Mouse (Mus musculus) lung, embryonic 14.5 days (tissue): Measurements from ENCODE around the gene Tsfm. TPM values are rescaled to one million over a fixed set of nuclear protein-coding genes. Genes with fewer than 3 reads are reported as not detected.
A peak's percentile ranks its signal among the peaks of the same experiment; 100 is the strongest.

Source experiments
- ATAC-seq: fragments of 200-750 bp; cut with Nextera tagmentation; 2 replicates; pipeline ENCODE4 v1.8.0; 2017; ENCODE audit warnings: mild to moderate bottlenecking, moderate TSS enrichment, moderate library complexity; ENCODE audit not compliant: insufficient read depth
- DNase-seq: peaks from one replicate; pipeline ENCODE4 v3.0.0-alpha.2; 2015
- H3K27ac ChIP-seq: fragments of 300-500 bp; sonication (generic); 2 replicates; pipeline ENCODE4 v1.5.1; 2014; ENCODE audit warnings: low read depth, mild to moderate bottlenecking, moderate library complexity
- H3K27me3 ChIP-seq: fragments of 300-500 bp; sonication (generic); 2 replicates; pipeline ENCODE4 v1.6.1; 2014; ENCODE audit warnings: low read length, control low read depth; ENCODE audit not compliant: insufficient read depth
- H3K36me3 ChIP-seq: fragments of 300-500 bp; sonication (generic); 2 replicates; pipeline ENCODE4 v1.6.1; 2014; ENCODE audit warnings: control low read depth; ENCODE audit not compliant: insufficient read depth
- H3K4me1 ChIP-seq: fragments of 300-500 bp; sonication (generic); 2 replicates; pipeline ENCODE4 v1.6.1; 2014; ENCODE audit warnings: antibody characterized with exemption, control low read depth; ENCODE audit not compliant: insufficient read depth
- H3K4me2 ChIP-seq: fragments of 300-500 bp; sonication (generic); 2 replicates; pipeline ENCODE4 v1.6.1; 2014; ENCODE audit warnings: mild to moderate bottlenecking
- H3K4me3 ChIP-seq: fragments of 300-500 bp; sonication (generic); 2 replicates; pipeline ENCODE4 v1.5.1; 2014; ENCODE audit warnings: low read depth, low read length
- H3K9ac ChIP-seq: fragments of 300-500 bp; sonication (generic); 2 replicates; pipeline ENCODE4 v1.6.1; 2014
- H3K9me3 ChIP-seq: fragments of 300-500 bp; sonication (generic); 2 replicates; pipeline ENCODE4 v1.6.1; 2016; ENCODE audit warnings: low read depth, low read length, control low read depth
- CTCF ChIP-seq: IDR thresholded peaks from 2 replicates; pipeline ENCODE4 v1.5.1; 2016; ENCODE audit warnings: antibody characterized with exemption, low read depth
- WGBS: fragments of 180-500 bp; shearing (Covaris S2); extraction: QIAGEN DNeasy Blood & Tissue Kit; methylation state at CpG from one replicate; pipeline ENCODE4 v1.1.7; 2014; 5-methylcytosine and 5-hydroxymethylcytosine counted together
- polyA plus RNA-seq: library from polyadenylated mRNA; unstranded; fragments of >200 nt; fragmentation: Nextera tagmentation; extraction: Ambion mirVana; gene quantifications from 2 replicates; pipeline ENCODE4 v1.2.1, GENCODE M21; 2014

Tsfm gene
- polyA plus RNA-seq, 1 experiment from 2014 or later = 76.8 TPM

DNA sequence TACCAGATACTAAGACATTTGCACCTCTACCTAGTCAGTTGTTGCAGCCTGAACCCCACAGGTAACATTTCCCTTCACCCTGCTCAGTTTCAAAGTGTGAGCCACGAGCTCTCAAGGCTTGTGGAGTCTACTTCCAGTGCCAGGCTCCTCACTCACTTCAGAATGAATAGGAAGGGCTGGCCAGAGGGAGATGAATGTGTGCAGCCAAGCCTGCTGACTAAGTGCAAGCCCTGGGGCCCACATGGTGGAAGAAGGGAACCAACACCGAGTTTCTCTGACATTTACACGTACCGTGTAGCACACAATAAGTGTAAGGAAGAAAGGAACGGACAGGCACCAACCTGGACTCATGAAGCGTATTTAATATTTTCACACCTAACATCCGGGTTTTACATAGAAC lies 26.8 kb downstream of the Tsfm start:
- no peaks in the 10 kb centered on the region for H3K9me3 ChIP-seq
- no peak for DNase-seq
- no peak for ATAC-seq
- H3K4me1 ChIP-seq = no peaks in the 10 kb centered on the region
- peaks cover 20% of the 10 kb centered on the region for H3K36me3 ChIP-seq
- H3K4me3 ChIP-seq = no peak overlapping the region
- no peak for TF ChIP-seq CTCF
- H3K9ac ChIP-seq = no peak overlapping the region
- no peak overlapping the region for H3K27ac ChIP-seq
- no peak overlapping the region for H3K4me2 ChIP-seq
- 77% methylated on average over 7 of the region's 7 CpGs for WGBS
- no peaks in the 10 kb centered on the region for H3K27me3 ChIP-seq

DNA sequence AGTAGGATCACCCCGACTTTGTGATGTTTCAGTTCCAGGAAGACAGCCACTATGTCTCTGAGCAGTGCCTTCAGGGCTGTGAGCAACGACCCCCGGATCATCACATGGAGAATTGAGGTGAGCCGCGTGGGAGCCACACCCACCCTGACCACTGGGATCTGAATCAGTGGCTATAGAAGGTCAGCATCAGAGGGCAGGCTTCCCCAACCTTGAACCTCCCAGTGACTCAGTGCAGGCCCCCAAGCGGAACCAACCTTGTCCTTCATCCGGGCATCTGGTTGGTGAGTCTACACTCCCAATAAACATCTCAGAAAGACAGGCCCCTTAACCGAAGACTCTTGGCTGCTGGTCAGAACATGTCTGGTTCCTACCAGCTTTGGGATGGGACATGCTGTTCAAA lies 27.3 kb downstream of the Tsfm start:
- H3K27ac ChIP-seq = no peak overlapping the region
- no peaks in the 10 kb centered on the region for H3K4me1 ChIP-seq
- H3K27me3 ChIP-seq = no peaks in the 10 kb centered on the region
- no peak for TF ChIP-seq CTCF
- WGBS = 84% methylated on average over 8 of the region's 8 CpGs
- peaks cover 24% of the 10 kb centered on the region for H3K36me3 ChIP-seq
- ATAC-seq (no peak), DNase-seq (no peak)
- no peak overlapping the region for H3K9ac ChIP-seq
- H3K4me3 ChIP-seq = no peak overlapping the region
- no peak overlapping the region for H3K4me2 ChIP-seq
- H3K9me3 ChIP-seq = no peaks in the 10 kb centered on the region

DNA sequence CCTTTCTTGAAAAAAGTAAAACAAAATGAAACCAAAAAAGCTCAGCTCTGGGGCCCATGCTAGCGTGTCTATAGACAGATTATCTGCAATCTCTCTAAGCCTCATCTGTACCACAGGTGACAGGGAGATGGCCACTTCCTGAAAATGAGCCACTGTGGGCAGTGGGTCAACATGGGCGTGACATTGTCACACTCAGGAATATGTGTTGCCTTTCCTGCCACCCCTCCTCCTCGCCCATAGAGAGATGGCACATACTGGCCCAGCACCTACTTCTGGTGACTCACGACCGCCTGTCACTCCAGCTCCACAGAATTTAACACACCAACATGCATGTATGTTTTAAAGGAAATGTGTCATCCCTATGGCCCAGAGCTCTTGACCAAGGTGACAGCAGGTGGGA lies 27.9 kb downstream of the Tsfm start:
- WGBS = 79% methylated on average over 5 of the region's 5 CpGs
- DNase-seq (no peak), ATAC-seq (no peak)
- H3K9me3 ChIP-seq = no peaks in the 10 kb centered on the region
- TF ChIP-seq CTCF = no peak
- peaks cover 30% of the 10 kb centered on the region for H3K36me3 ChIP-seq
- no peaks in the 10 kb centered on the region for H3K4me1 ChIP-seq
- H3K4me2 ChIP-seq = no peak overlapping the region
- no peak overlapping the region for H3K4me3 ChIP-seq
- H3K27me3 ChIP-seq = no peaks in the 10 kb centered on the region
- no peak overlapping the region for H3K27ac ChIP-seq
- H3K9ac ChIP-seq = no peak overlapping the region

DNA sequence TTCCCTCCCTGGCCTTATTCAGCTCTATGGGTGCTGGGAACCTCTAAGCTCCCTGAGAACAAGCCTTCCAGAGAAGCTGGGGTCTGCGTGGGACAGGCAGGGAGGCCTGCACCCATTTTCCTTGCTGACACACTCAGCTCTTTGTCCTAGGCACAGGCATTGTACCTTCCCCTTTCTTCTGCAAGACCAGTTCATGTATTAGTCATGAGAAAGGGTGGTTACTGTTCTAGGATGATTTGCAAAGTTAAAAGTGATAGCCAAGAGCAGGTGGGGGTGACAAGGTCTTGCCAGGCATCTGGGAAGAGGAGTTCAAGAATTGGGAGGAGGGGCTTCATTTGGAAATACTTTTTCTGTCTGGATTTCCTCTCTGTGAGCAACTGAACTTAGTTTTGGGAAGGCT lies 28.6 kb downstream of the Tsfm start:
- Histone ChIP-seq H3K4me2 (no peak overlapping the region), H3K36me3 (peaks cover 37% of the 10 kb centered on the region), H3K4me3 (no peak overlapping the region), H3K27ac (no peak overlapping the region), H3K9ac (no peak overlapping the region), H3K27me3 (no peaks in the 10 kb centered on the region), H3K4me1 (no peaks in the 10 kb centered on the region), H3K9me3 (no peaks in the 10 kb centered on the region)
- 75% methylated on average over 1 of the region's 1 CpGs for WGBS
- TF ChIP-seq CTCF = no peak
- ATAC-seq = no peak
- DNase-seq = no peak

DNA sequence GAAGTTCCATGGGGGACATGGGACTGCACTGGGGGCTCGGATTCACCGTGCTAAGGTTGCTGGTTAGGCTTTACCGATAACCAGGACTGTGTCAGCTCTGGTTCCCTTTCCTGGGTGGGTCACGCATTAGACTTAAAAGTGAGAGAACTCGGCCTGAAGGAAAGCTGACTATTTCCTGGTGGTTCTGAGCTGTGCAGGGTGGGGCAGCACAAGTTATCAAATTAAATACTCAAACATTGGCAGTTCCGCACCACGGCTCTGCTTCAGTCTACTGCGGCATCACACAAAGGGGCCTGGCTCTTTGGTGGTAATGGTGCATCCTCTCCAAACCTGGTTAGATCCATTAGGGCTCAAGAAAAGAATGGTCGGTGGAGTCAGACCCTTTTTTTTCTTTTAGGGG lies 29.3 kb downstream of the Tsfm start:
- H3K27ac ChIP-seq = no peak overlapping the region
- 79% methylated on average over 9 of the region's 9 CpGs for WGBS
- no peak for TF ChIP-seq CTCF

DNA sequence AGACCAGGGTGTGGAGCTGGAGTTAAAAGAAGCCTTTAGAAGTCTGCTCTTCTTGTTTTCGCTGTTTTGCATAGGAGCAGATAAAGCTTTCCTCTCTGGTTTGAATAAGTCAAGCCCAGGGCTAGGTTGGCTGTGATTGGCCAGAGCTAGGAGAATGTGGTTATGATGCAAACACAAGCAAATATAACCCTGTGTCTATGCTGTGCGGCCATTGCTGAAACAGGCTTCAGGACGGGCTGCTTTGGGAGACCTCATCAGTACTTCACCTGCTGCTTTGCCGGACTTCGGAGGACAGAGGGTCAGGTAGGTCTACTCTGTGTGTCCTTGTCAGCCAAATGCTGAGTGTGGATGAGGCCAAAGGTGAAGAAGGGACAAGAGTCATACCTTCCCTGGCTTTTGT lies 30.1 kb downstream of the Tsfm start, which contains the start of gene Avil:
Avil (plus strand) TSS at position 181 of the 400 bp plus-strand sequence.
- no peak within 1 kb of the TSS for H3K4me2 ChIP-seq
- ATAC-seq (0 out of 2 replicates have a peak, but pooled peaks have one; percentile 8), DNase-seq (no peak)
- H3K27me3 ChIP-seq = no peaks in the 10 kb centered on the region
- H3K9me3 ChIP-seq = no peaks in the 10 kb centered on the region
- H3K4me1 ChIP-seq = no peaks in the 10 kb centered on the region
- no peak within 1 kb of the TSS for H3K9ac ChIP-seq
- no peak for TF ChIP-seq CTCF
- 86% methylated on average over 5 of the region's 5 CpGs for WGBS
- no peak within 1 kb of the TSS for H3K27ac ChIP-seq
- H3K4me3 ChIP-seq = no peak within 1 kb of the TSS
- peaks cover 45% of the 10 kb centered on the region for H3K36me3 ChIP-seq

More for the DNA sequence above, 29.3 kb downstream of the Tsfm start:
- no peak overlapping the region for H3K9ac ChIP-seq
- no peak overlapping the region for H3K4me2 ChIP-seq
- DNase-seq (no peak), ATAC-seq (0 out of 2 replicates have a peak, but pooled peaks have one; percentile 6)
- peaks cover 37% of the 10 kb centered on the region for H3K36me3 ChIP-seq
- no peaks in the 10 kb centered on the region for H3K27me3 ChIP-seq
- H3K9me3 ChIP-seq = no peaks in the 10 kb centered on the region
- H3K4me1 ChIP-seq = no peaks in the 10 kb centered on the region
- H3K4me3 ChIP-seq = no peak overlapping the region

DNA sequence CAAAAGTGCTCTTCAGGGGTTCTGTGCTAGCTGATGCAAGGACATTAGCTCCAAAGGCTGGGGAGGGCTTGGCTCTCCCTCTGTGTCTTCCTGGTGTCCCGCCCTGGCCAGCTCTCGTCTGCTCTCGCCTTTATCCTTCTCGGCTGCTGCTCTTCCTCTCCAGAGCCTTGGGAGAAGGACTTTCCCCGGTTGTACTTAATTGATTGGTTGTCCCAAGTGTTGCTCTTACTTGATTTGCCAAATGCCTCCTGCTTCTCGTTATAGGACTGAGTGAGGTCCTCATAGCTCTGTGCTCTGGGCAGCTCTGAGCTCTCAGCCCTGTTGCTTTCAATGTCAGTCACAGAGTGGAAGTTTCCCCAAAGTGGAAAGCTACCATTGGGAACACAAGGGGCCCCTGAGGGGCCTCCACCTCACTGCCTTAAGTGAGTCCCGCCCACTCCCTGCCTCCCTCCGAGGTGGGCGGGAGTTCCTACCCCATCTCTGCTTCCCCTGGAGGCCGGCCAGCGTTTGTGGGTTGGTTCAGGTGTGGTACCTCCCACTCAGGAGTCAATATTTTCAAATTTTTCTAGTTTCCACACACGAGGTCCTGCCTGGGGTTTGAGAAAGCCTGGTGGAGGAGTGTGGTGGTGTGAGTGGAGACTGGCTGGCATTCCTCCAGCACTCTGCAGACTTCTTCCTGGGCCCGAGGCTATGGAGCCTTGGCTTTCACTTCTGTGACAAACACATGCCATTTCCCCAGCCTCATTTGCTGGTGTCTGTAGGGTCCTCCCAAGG lies 33.1 kb downstream of the Tsfm start:
- no peak for TF ChIP-seq CTCF
- H3K9ac ChIP-seq = no peak overlapping the region
- no peak overlapping the region for H3K4me3 ChIP-seq
- WGBS = 58% methylated on average over 13 of the region's 13 CpGs
- no peaks in the 10 kb centered on the region for H3K27me3 ChIP-seq
- H3K4me1 ChIP-seq = no peaks in the 10 kb centered on the region
- no peak overlapping the region for H3K4me2 ChIP-seq
- H3K9me3 ChIP-seq = no peaks in the 10 kb centered on the region
- DNase-seq = no peak
- no peak for ATAC-seq
- H3K36me3 ChIP-seq = peaks cover 75% of the 10 kb centered on the region
- no peak overlapping the region for H3K27ac ChIP-seq
